Mouse (Mus musculus) midbrain, embryonic 13.5 days (tissue): Measurements from ENCODE around the gene Mei4. TPM values are rescaled to one million over a fixed set of nuclear protein-coding genes. Genes with fewer than 3 reads are reported as not detected.
A peak's percentile ranks its signal among the peaks of the same experiment; 100 is the strongest.

Source experiments
- ATAC-seq: fragments of 200-750 bp; cut with Nextera tagmentation; 2 replicates; pipeline ENCODE4 v1.8.0; 2017; ENCODE audit warnings: mild to moderate bottlenecking, moderate TSS enrichment, moderate library complexity
- H3K27ac ChIP-seq: fragments of 300-500 bp; sonication (generic); 2 replicates; pipeline ENCODE4 v1.5.1; 2015; ENCODE audit warnings: inconsistent platforms, mild to moderate bottlenecking, moderate library complexity
- H3K27me3 ChIP-seq: fragments of 300-500 bp; sonication (generic); 2 replicates; pipeline ENCODE4 v1.6.1; 2015; ENCODE audit warnings: mild to moderate bottlenecking, inconsistent platforms
- H3K36me3 ChIP-seq: fragments of 300-500 bp; sonication (generic); 2 replicates; pipeline ENCODE4 v1.6.1; 2015; ENCODE audit warnings: mild to moderate bottlenecking, inconsistent platforms
- H3K4me1 ChIP-seq: fragments of 300-500 bp; sonication (generic); replicated peaks from 2 replicates; pipeline ENCODE4 v1.6.1; 2015; ENCODE audit warnings: inconsistent platforms
- H3K4me2 ChIP-seq: fragments of 300-500 bp; sonication (generic); replicated peaks from 2 replicates; pipeline ENCODE4 v1.6.1; 2015; ENCODE audit warnings: moderate library complexity, mild to moderate bottlenecking, inconsistent platforms
- H3K4me3 ChIP-seq: fragments of 300-500 bp; sonication (generic); replicated peaks from 2 replicates; pipeline ENCODE4 v1.5.1; 2015; ENCODE audit warnings: mild to moderate bottlenecking, inconsistent platforms
- H3K9ac ChIP-seq: fragments of 300-500 bp; sonication (generic); replicated peaks from 2 replicates; pipeline ENCODE4 v1.6.1; 2015; ENCODE audit warnings: mild to moderate bottlenecking, inconsistent platforms
- H3K9me3 ChIP-seq: fragments of 300-500 bp; sonication (generic); 2 replicates; pipeline ENCODE4 v1.6.1; 2016; ENCODE audit warnings: mild to moderate bottlenecking, inconsistent platforms
- WGBS: fragments of 180-500 bp; shearing (Covaris S2); methylation state at CpG from one replicate; pipeline ENCODE4 v1.1.7; 2015; 5-methylcytosine and 5-hydroxymethylcytosine counted together
- polyA plus RNA-seq: library from polyadenylated mRNA; unstranded; fragments of >200 nt; fragmentation: Nextera tagmentation; extraction: Ambion mirVana; gene quantifications from 2 replicates; pipeline ENCODE4 v1.2.1, GENCODE M21; 2015

Mei4 gene
- polyA plus RNA-seq, result 0.62 and 0.73 TPM in 2 replicates

DNA sequence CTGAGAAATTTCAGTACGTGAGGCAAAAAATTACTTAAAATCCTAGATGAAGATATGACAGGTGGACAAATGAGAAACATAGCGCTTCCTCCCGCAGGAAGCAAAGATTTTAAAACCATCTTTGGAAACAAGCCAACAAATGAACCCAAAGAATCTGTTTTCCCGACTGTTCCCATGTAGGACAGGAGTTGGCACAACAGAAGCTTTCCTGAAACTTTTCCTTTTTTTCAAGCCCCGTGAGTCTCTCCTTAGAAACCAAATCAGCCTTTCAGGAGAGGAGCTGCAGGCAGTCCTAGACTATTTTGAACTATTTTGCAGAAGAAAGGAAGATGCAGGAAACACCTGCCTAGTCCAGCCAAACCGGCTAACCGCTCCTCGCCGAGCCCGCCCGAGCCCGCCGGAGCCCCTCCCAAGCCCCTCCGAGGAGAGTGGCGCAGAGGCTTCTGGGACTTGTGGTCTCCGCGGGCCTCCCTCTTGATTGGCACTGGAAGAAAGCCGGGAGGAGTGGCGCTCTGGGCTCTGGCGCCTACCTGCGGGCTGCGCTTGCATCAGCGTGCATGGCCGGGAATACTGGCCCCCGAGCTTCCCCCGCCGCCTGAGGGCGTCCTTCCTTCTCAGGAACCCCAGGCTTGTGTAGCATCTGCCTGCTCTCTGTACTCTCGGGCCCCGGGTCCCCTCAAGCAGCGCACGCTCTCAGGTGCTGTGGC is at the start of gene Mei4:
Gene Mei4, plus strand, starts transcription at position 490 of the 707 bp plus-strand sequence.
- peak; percentile 100 for ATAC-seq

GRCm38 (mm10) chr9:81819715-81820373 is 43.6 kb upstream of the Mei4 start:
- no peak overlapping the region for H3K27ac ChIP-seq
- WGBS, result 87% methylated on average over 1 of the region's 1 CpGs

More for the DNA sequence above, at the start of gene Mei4:
- WGBS, result 2% methylated on average over 32 of the region's 32 CpGs
- 0 out of 2 replicates have a peak, but pooled peaks cover 3% of the 10 kb centered on the region for H3K4me1 ChIP-seq
- no peaks in the 10 kb centered on the region for H3K36me3 ChIP-seq
- H3K4me2 ChIP-seq, result peak within 1 kb of the TSS; percentile 67
- peak within 1 kb of the TSS; percentile 57 for H3K9ac ChIP-seq
- no peak within 1 kb of the TSS for H3K27ac ChIP-seq
- peaks cover 7% of the 10 kb centered on the region; the same call in 1 of the 2 replicates for H3K27me3 ChIP-seq
- peak within 1 kb of the TSS; percentile 54 for H3K4me3 ChIP-seq
- no peaks in the 10 kb centered on the region for H3K9me3 ChIP-seq

DNA sequence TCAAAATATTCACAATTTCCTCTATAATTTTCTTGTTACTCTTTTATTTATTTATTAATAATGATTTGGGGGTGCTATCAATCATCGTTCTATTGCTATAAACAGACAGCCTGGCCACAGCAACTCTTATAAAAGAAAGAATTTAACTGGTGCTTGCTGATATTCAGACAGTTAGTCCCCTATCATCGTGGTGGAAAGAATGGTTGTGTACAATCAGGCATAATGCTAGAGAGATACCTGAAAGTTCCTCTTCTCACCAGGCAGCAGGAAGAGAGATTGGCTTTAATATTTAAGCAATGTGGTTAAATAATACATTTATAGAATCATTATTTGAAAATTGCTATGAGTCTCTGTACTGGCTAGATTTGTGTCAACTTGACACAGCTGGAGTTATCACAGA is 35.9 kb upstream of the Mei4 start:
- no peak overlapping the region for H3K4me3 ChIP-seq
- 89% methylated on average over 2 of the region's 2 CpGs for WGBS
- no peak overlapping the region for H3K4me2 ChIP-seq
- no peaks in the 10 kb centered on the region for H3K4me1 ChIP-seq
- H3K36me3 ChIP-seq, result no peaks in the 10 kb centered on the region
- no peak for ATAC-seq
- H3K9ac ChIP-seq, result no peak overlapping the region
- no peak overlapping the region for H3K27ac ChIP-seq
- no peaks in the 10 kb centered on the region for H3K27me3 ChIP-seq
- H3K9me3 ChIP-seq, result no peaks in the 10 kb centered on the region

More at GRCm38 (mm10) chr9:81819715-81820373, 43.6 kb upstream of the Mei4 start:
- Histone ChIP-seq H3K9me3 (no peaks in the 10 kb centered on the region), H3K4me3 (no peak overlapping the region), H3K4me1 (no peaks in the 10 kb centered on the region), H3K36me3 (no peaks in the 10 kb centered on the region), H3K9ac (no peak overlapping the region), H3K4me2 (no peak overlapping the region), H3K27me3 (no peaks in the 10 kb centered on the region)
- ATAC-seq, result no peak

DNA sequence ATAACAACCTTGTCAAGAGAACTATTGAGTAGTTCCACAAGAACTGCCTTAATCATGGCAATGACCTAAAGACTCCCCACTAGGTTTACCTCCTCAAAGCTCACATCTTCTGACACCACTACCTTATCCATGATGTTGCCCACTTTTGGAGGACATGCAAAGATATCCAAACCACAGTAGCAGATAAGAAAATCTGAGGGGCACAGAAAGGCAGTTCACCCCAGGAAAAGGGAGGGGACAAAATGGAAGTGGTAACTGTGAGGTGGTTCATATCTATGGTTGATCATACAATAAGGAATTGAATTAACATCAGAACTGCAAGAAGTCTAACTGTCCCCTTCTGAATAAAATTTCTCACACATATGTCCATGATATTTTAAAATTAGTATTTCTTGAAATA is 29.4 kb upstream of the Mei4 start:
- Histone ChIP-seq H3K27me3 (no peaks in the 10 kb centered on the region), H3K9me3 (no peaks in the 10 kb centered on the region), H3K27ac (no peak overlapping the region), H3K36me3 (no peaks in the 10 kb centered on the region), H3K4me3 (no peak overlapping the region), H3K4me1 (no peaks in the 10 kb centered on the region), H3K9ac (no peak overlapping the region), H3K4me2 (no peak overlapping the region)
- no peak for ATAC-seq

DNA sequence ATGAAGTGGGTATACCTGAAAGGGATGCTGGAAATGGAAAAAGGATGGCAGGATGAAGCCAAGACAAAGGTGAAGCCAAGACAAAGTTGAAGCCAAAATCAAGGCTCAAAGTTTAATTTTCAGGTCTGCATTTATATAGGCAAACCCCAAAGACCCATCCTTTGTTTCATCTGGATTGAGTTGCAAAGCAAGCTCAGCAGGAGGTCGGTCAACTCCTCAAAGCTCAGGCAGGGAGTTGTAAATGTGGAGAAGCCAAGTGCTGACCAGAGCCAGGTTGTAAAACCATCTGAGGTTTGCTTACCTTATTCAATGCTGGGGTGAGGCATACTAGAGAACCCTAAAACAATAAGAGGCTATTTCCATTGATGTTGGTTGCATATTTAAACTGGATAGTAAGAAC is 4.6 kb upstream of the Mei4 start:
- peaks cover 7% of the 10 kb centered on the region; the same call in 1 of the 2 replicates for H3K27me3 ChIP-seq
- H3K9me3 ChIP-seq, result no peaks in the 10 kb centered on the region
- 28% methylated on average over 1 of the region's 1 CpGs for WGBS
- no peak overlapping the region for H3K4me3 ChIP-seq
- 0 out of 2 replicates have a peak, but pooled peaks cover 1% of the 10 kb centered on the region for H3K4me1 ChIP-seq
- H3K27ac ChIP-seq, result no peak overlapping the region
- H3K36me3 ChIP-seq, result no peaks in the 10 kb centered on the region
- no peak overlapping the region for H3K4me2 ChIP-seq
- no peak overlapping the region for H3K9ac ChIP-seq
- ATAC-seq, result no peak

DNA sequence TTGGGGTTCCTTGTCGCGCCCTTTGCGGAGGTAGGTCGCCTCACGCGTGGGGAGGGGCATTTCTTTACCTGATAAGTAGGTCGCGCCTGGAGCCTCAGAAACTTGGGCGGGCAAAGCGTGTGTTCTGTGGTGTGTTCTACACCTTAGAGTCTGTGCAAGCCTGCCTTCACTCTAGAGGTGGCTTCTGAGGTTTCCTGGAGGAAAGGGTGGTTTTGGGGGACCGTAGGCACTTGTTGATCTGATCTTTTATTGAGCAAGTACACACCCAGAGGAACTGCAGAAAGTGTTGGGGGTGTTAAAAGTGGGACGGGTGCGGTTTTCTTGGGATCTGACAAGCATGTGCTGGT is 391 bp downstream of the Mei4 start:
- 31% methylated on average over 13 of the region's 13 CpGs for WGBS
- ATAC-seq, result no peak
- H3K4me3 ChIP-seq, result peak overlapping the region; percentile 54

DNA sequence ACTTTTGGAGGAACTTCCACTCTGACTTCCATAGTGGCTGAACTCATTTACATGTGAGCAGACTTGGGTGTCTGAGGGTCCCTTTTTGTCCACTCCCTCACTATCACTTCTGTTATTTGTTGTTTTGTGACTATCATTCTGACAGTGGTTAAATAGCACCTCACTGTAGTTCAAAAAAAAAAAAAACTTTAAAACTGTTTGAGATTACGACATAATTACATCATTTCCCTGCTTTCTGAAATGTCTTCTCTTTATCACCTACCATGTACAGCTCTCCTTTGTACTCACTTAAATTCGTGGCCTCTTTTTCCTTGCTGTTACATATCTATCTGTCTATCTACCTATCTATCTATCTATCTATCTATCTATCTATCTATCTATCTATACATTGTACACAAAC is 2.6 kb downstream of the Mei4 start:
- Histone ChIP-seq H3K27me3 (peaks cover 7% of the 10 kb centered on the region; the same call in 1 of the 2 replicates), H3K4me2 (no peak overlapping the region), H3K9me3 (no peaks in the 10 kb centered on the region), H3K27ac (no peak overlapping the region), H3K36me3 (no peaks in the 10 kb centered on the region), H3K9ac (no peak overlapping the region), H3K4me3 (no peak overlapping the region), H3K4me1 (0 out of 2 replicates have a peak, but pooled peaks cover 3% of the 10 kb centered on the region)
- WGBS, result 78% methylated on average over 2 of the region's 2 CpGs
- no peak for ATAC-seq

More for the DNA sequence above, 391 bp downstream of the Mei4 start:
- H3K27me3 ChIP-seq, result peaks cover 7% of the 10 kb centered on the region; the same call in 1 of the 2 replicates
- no peaks in the 10 kb centered on the region for H3K36me3 ChIP-seq
- H3K4me2 ChIP-seq, result peak overlapping the region; percentile 67
- 0 out of 2 replicates have a peak, but pooled peaks cover 3% of the 10 kb centered on the region for H3K4me1 ChIP-seq
- H3K9ac ChIP-seq, result peak overlapping the region; percentile 57
- no peaks in the 10 kb centered on the region for H3K9me3 ChIP-seq
- no peak overlapping the region for H3K27ac ChIP-seq

GRCm38 (mm10) chr9:81921456-81921855 is 58.0 kb downstream of the Mei4 start:
- Histone ChIP-seq H3K4me1 (no peaks in the 10 kb centered on the region), H3K27me3 (no peaks in the 10 kb centered on the region), H3K27ac (no peak overlapping the region), H3K36me3 (no peaks in the 10 kb centered on the region), H3K9me3 (no peaks in the 10 kb centered on the region), H3K4me3 (no peak overlapping the region), H3K9ac (no peak overlapping the region), H3K4me2 (no peak overlapping the region)
- 87% methylated on average over 1 of the region's 1 CpGs for WGBS
- no peak for ATAC-seq

- no peaks in the 10 kb centered on the region for H3K27me3 ChIP-seq
- H3K4me1 ChIP-seq, result no peaks in the 10 kb centered on the region
- H3K9me3 ChIP-seq, result no peaks in the 10 kb centered on the region
- H3K9ac ChIP-seq, result no peak overlapping the region
- H3K27ac ChIP-seq, result no peak overlapping the region
- no peaks in the 10 kb centered on the region for H3K36me3 ChIP-seq
- no peak overlapping the region for H3K4me2 ChIP-seq
- no peak for ATAC-seq
- no peak overlapping the region for H3K4me3 ChIP-seq
Observed at GRCm38 (mm10) chr9:81924744-81925143, 61.3 kb downstream of the Mei4 start.

- Histone ChIP-seq H3K27me3 (no peaks in the 10 kb centered on the region), H3K4me1 (no peaks in the 10 kb centered on the region), H3K9me3 (no peaks in the 10 kb centered on the region), H3K27ac (no peak overlapping the region), H3K36me3 (no peaks in the 10 kb centered on the region), H3K9ac (no peak overlapping the region), H3K4me3 (no peak overlapping the region), H3K4me2 (no peak overlapping the region)
- ATAC-seq, result no peak
- 85% methylated on average over 4 of the region's 4 CpGs for WGBS
Observed at GRCm38 (mm10) chr9:81940533-81940932, 77.1 kb downstream of the Mei4 start.

- Histone ChIP-seq H3K27me3 (no peaks in the 10 kb centered on the region), H3K36me3 (no peaks in the 10 kb centered on the region), H3K4me3 (no peak overlapping the region), H3K4me1 (no peaks in the 10 kb centered on the region), H3K4me2 (no peak overlapping the region), H3K9ac (no peak overlapping the region), H3K27ac (no peak overlapping the region), H3K9me3 (no peaks in the 10 kb centered on the region)
- WGBS, result 82% methylated on average over 6 of the region's 6 CpGs
- ATAC-seq, result no peak
Observed at GRCm38 (mm10) chr9:81945624-81946023, 82.2 kb downstream of the Mei4 start.

GRCm38 (mm10) chr9:81956858-81957257 is 93.4 kb downstream of the Mei4 start:
- Histone ChIP-seq H3K9ac (no peak overlapping the region), H3K27me3 (no peaks in the 10 kb centered on the region), H3K4me2 (no peak overlapping the region), H3K9me3 (no peaks in the 10 kb centered on the region), H3K27ac (no peak overlapping the region), H3K4me3 (no peak overlapping the region), H3K36me3 (no peaks in the 10 kb centered on the region), H3K4me1 (no peaks in the 10 kb centered on the region)
- 90% methylated on average over 3 of the region's 3 CpGs for WGBS
- ATAC-seq, result no peak
